Mouse (Mus musculus) E14TG2a.4 (cell line): ENCODE data around the gene Egfr.

Experiments
- CTCF ChIP-seq: conservative IDR thresholded peaks from 2 replicates; pipeline ENCODE4 v1.5.1; 2014; ENCODE audit warnings: low read length
- NANOG ChIP-seq: IDR thresholded peaks from 2 replicates; pipeline ENCODE4 v1.6.1; 2014; ENCODE audit warnings: borderline replicate concordance, low read length, mixed read lengths

- TF ChIP-seq CTCF (no peak), NANOG (no peak)
Measured at GRCm38 (mm10) chr11:16761184-16761583, 9.2 kb downstream of the Egfr start.
